Mouse (Mus musculus): ENCODE results near the gene Fndc3b. TPM values are rescaled to one million over a fixed set of nuclear protein-coding genes. Genes with fewer than 3 reads are reported as not detected.

Gene Fndc3b
- polyA plus RNA-seq, 1 experiment from 2014 or later, result 13.2 TPM

DNA sequence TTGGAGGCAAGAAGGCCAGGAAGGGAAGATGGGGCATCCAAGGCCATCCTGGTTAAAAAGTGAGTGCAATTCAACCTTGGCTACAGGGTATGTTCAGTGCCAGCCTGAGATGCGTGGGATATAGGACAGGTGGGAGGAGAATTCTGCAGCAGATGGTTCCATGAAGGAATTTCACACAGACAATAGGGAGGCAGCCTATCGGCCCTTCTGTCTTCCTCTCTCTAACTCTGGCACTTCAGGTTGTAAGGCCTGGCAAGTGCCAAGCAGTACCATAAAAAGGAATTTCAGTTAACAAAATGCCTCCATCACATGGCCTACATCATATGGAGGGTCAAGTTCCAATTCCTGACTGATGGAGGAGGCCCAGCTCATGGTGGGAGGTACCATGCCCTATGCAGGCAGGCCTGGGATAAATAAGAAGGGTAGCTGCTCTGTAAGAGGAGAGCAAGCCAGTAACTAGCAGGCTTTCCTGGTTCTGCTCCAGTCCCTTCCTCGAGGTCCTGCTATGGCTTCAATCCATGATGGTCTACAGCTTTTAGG, 155.6 kb downstream of the Fndc3b start:
- Histone ChIP-seq H3K9ac (ENCODE audit: low read depth, low read length) (no peak overlapping the region), H3K4me2 (ENCODE audit: low read depth, low read length) (no peak overlapping the region), H3K9me3 (replicated peaks; ENCODE audit: control insufficient read depth, low read length) (no peaks in the 10 kb centered on the region), H3K27me3 (ENCODE audit: control insufficient read depth, insufficient read depth, low read depth, low read length) (no peaks in the 10 kb centered on the region), H3K4me1 (ENCODE audit: control insufficient read depth, low read depth, low read length) (peaks cover 2% of the 10 kb centered on the region), H3K36me3 (ENCODE audit: control insufficient read depth, insufficient read depth) (0 out of 2 replicates have a peak, but pooled peaks cover 3% of the 10 kb centered on the region), H3K27ac (ENCODE audit: low read length) (no peak overlapping the region), H3K4me3 (ENCODE audit: low read depth, low read length) (no peak overlapping the region)
- WGBS (ENCODE audit: insufficient replicate concordance), result 60% methylated on average over 3 of the region's 3 CpGs
- no peak for ATAC-seq (ENCODE audit: low read depth)

DNA sequence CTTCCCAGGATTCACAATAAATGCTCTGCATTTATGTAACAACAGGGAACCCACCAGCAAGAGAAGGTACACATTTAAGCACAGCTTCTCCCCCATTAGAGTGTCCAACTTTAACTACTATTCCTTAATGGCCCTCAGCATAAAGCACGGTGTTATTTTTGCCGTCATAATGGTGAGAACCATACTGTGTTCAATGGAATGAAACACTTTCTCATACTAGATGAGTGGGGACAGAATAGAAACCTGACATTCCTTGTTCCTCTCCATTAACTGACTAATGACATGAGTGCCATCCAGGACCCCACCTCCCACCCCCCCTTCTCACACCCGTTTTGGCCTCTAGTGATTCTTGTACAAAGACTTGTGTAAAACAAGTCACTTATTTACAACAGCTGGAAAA, 156.8 kb downstream of the Fndc3b start:
- no peak for ATAC-seq (ENCODE audit: low read depth)
- no peak overlapping the region for H3K9ac ChIP-seq (ENCODE audit: low read depth, low read length)
- WGBS (ENCODE audit: insufficient replicate concordance), result 65% methylated on average over 3 of the region's 3 CpGs
- H3K27me3 ChIP-seq (ENCODE audit: control insufficient read depth, insufficient read depth, low read depth, low read length), result no peaks in the 10 kb centered on the region
- 0 out of 2 replicates have a peak, but pooled peaks cover 3% of the 10 kb centered on the region for H3K36me3 ChIP-seq (ENCODE audit: control insufficient read depth, insufficient read depth)
- H3K4me3 ChIP-seq (ENCODE audit: low read depth, low read length), result no peak overlapping the region
- no peaks in the 10 kb centered on the region for H3K9me3 ChIP-seq (replicated peaks; ENCODE audit: control insufficient read depth, low read length)
- H3K27ac ChIP-seq (ENCODE audit: low read length), result no peak overlapping the region
- H3K4me2 ChIP-seq (ENCODE audit: low read depth, low read length), result no peak overlapping the region
- H3K4me1 ChIP-seq (ENCODE audit: control insufficient read depth, low read depth, low read length), result no peaks in the 10 kb centered on the region

GRCm38 (mm10) chr3:27553781-27554180, 157.3 kb downstream of the Fndc3b start:
- Histone ChIP-seq H3K9me3 (replicated peaks; ENCODE audit: control insufficient read depth, low read length) (no peaks in the 10 kb centered on the region), H3K4me2 (ENCODE audit: low read depth, low read length) (no peak overlapping the region), H3K36me3 (ENCODE audit: control insufficient read depth, insufficient read depth) (0 out of 2 replicates have a peak, but pooled peaks cover 3% of the 10 kb centered on the region), H3K4me1 (ENCODE audit: control insufficient read depth, low read depth, low read length) (no peaks in the 10 kb centered on the region), H3K27ac (ENCODE audit: low read length) (no peak overlapping the region), H3K4me3 (ENCODE audit: low read depth, low read length) (no peak overlapping the region), H3K9ac (ENCODE audit: low read depth, low read length) (no peak overlapping the region), H3K27me3 (ENCODE audit: control insufficient read depth, insufficient read depth, low read depth, low read length) (no peaks in the 10 kb centered on the region)
- no peak for ATAC-seq (ENCODE audit: low read depth)
- 61% methylated on average over 3 of the region's 3 CpGs for WGBS (ENCODE audit: insufficient replicate concordance)

DNA sequence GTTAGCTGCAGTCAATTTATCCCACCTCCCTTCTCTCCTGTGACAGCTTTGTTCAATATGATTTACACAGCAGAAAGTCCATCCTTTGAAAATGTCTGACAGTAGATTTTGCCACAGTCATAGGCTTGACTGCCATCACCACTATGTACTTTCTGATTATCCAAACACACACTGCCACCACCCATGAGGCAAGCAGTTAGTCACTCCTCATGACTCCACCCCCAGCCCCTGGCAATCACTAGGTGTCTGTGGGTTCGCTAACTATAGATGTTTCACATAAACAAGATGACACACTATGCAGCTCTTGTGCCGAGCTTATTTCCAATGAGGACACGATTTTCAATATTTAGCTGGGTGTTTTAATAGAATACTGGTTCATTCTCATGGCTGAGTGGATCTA, 160.1 kb downstream of the Fndc3b start:
- ATAC-seq (ENCODE audit: low read depth), result 0 out of 2 replicates have a peak, but pooled peaks have one; percentile 51
- WGBS (ENCODE audit: insufficient replicate concordance), result 59% methylated on average over 3 of the region's 3 CpGs
- no peaks in the 10 kb centered on the region for H3K9me3 ChIP-seq (replicated peaks; ENCODE audit: control insufficient read depth, low read length)

GRCm38 (mm10) chr3:27550409-27550808, 160.7 kb downstream of the Fndc3b start:
- Histone ChIP-seq H3K4me3 (ENCODE audit: low read depth, low read length) (no peak overlapping the region), H3K4me1 (ENCODE audit: control insufficient read depth, low read depth, low read length) (no peaks in the 10 kb centered on the region), H3K9ac (ENCODE audit: low read depth, low read length) (no peak overlapping the region), H3K27ac (ENCODE audit: low read length) (no peak overlapping the region), H3K27me3 (ENCODE audit: control insufficient read depth, insufficient read depth, low read depth, low read length) (no peaks in the 10 kb centered on the region), H3K36me3 (ENCODE audit: control insufficient read depth, insufficient read depth) (0 out of 2 replicates have a peak, but pooled peaks cover 3% of the 10 kb centered on the region), H3K9me3 (replicated peaks; ENCODE audit: control insufficient read depth, low read length) (no peaks in the 10 kb centered on the region), H3K4me2 (ENCODE audit: low read depth, low read length) (no peak overlapping the region)
- no peak for ATAC-seq (ENCODE audit: low read depth)
- WGBS (ENCODE audit: insufficient replicate concordance), result 69% methylated on average over 1 of the region's 1 CpGs

More for the DNA sequence above, 160.1 kb downstream of the Fndc3b start:
- Histone ChIP-seq H3K36me3 (ENCODE audit: control insufficient read depth, insufficient read depth) (0 out of 2 replicates have a peak, but pooled peaks cover 3% of the 10 kb centered on the region), H3K27ac (ENCODE audit: low read length) (no peak overlapping the region), H3K4me1 (ENCODE audit: control insufficient read depth, low read depth, low read length) (no peaks in the 10 kb centered on the region), H3K27me3 (ENCODE audit: control insufficient read depth, insufficient read depth, low read depth, low read length) (no peaks in the 10 kb centered on the region), H3K4me3 (ENCODE audit: low read depth, low read length) (no peak overlapping the region), H3K9ac (ENCODE audit: low read depth, low read length) (no peak overlapping the region), H3K4me2 (ENCODE audit: low read depth, low read length) (no peak overlapping the region)

DNA sequence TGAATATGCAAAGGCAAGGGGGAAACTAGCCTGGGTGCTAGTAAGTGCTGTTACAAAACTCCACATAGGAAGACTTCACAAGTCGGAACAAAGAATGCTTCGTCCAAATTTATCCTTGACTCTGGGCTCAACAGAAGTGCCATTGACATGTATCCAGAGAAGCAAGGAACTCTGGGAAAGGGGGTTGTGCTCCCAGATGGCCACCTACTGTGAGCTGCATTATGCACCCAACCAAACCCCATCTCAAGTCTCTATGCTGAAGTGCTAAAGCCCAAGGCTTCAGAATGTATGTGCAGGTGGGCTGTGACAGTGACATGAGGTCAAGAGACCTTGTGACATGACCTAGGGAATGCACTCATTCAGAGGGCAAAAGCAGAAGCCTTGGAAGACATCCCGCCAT, 165.5 kb downstream of the Fndc3b start:
- Histone ChIP-seq H3K4me2 (ENCODE audit: low read depth, low read length) (no peak overlapping the region), H3K36me3 (ENCODE audit: control insufficient read depth, insufficient read depth) (no peaks in the 10 kb centered on the region; the same call in 1 of the 2 replicates), H3K9ac (ENCODE audit: low read depth, low read length) (no peak overlapping the region), H3K27ac (ENCODE audit: low read length) (no peak overlapping the region), H3K4me3 (ENCODE audit: low read depth, low read length) (no peak overlapping the region), H3K9me3 (replicated peaks; ENCODE audit: control insufficient read depth, low read length) (no peaks in the 10 kb centered on the region), H3K27me3 (ENCODE audit: control insufficient read depth, insufficient read depth, low read depth, low read length) (no peaks in the 10 kb centered on the region), H3K4me1 (ENCODE audit: control insufficient read depth, low read depth, low read length) (no peaks in the 10 kb centered on the region)
- ATAC-seq (ENCODE audit: low read depth), result no peak
- WGBS (ENCODE audit: insufficient replicate concordance), result 76% methylated on average over 3 of the region's 3 CpGs

GRCm38 (mm10) chr3:27544061-27544460, 167.0 kb downstream of the Fndc3b start:
- H3K27me3 ChIP-seq (ENCODE audit: control insufficient read depth, insufficient read depth, low read depth, low read length), result no peaks in the 10 kb centered on the region
- no peak overlapping the region for H3K4me3 ChIP-seq (ENCODE audit: low read depth, low read length)
- no peaks in the 10 kb centered on the region for H3K9me3 ChIP-seq (replicated peaks; ENCODE audit: control insufficient read depth, low read length)
- 80% methylated on average over 11 of the region's 11 CpGs for whole genome bisulfite sequencing (ENCODE audit: insufficient replicate concordance)
- no peaks in the 10 kb centered on the region; the same call in 1 of the 2 replicates for H3K36me3 ChIP-seq (ENCODE audit: control insufficient read depth, insufficient read depth)
- no peak for ATAC-seq (ENCODE audit: low read depth)
- H3K27ac ChIP-seq (ENCODE audit: low read length), result no peak overlapping the region
- no peaks in the 10 kb centered on the region for H3K4me1 ChIP-seq (ENCODE audit: control insufficient read depth, low read depth, low read length)
- no peak overlapping the region for H3K9ac ChIP-seq (ENCODE audit: low read depth, low read length)
- H3K4me2 ChIP-seq (ENCODE audit: low read depth, low read length), result no peak overlapping the region

DNA sequence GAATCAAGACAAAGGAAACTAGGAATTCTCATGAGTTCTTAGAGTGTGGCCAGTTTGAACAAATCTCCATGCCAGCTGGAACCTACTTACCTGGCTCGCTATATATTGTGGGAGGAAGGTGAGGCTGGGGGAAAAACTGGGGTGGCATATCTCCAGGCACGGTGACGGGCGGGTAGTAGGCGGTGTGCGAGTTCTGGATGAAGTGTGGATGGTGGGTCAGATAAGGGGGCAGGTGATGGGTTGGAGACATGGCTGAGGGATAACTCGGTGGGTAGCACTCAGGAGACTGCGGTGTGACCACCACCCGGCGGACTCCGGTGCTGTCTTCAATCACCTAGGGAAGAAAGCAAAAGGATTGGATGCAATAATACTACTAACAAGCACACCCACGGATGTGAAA, 169.3 kb downstream of the Fndc3b start:
- WGBS (ENCODE audit: insufficient replicate concordance), result 78% methylated on average over 12 of the region's 12 CpGs
- Histone ChIP-seq H3K36me3 (ENCODE audit: control insufficient read depth, insufficient read depth) (no peaks in the 10 kb centered on the region; the same call in 1 of the 2 replicates), H3K27ac (ENCODE audit: low read length) (no peak overlapping the region), H3K9me3 (replicated peaks; ENCODE audit: control insufficient read depth, low read length) (no peaks in the 10 kb centered on the region), H3K27me3 (ENCODE audit: control insufficient read depth, insufficient read depth, low read depth, low read length) (no peaks in the 10 kb centered on the region), H3K9ac (ENCODE audit: low read depth, low read length) (no peak overlapping the region), H3K4me2 (ENCODE audit: low read depth, low read length) (no peak overlapping the region), H3K4me3 (ENCODE audit: low read depth, low read length) (no peak overlapping the region), H3K4me1 (ENCODE audit: control insufficient read depth, low read depth, low read length) (no peaks in the 10 kb centered on the region)
- ATAC-seq (ENCODE audit: low read depth), result no peak

- Histone ChIP-seq H3K4me1 (ENCODE audit: control insufficient read depth, low read depth, low read length) (no peaks in the 10 kb centered on the region), H3K9me3 (replicated peaks; ENCODE audit: control insufficient read depth, low read length) (no peaks in the 10 kb centered on the region), H3K9ac (ENCODE audit: low read depth, low read length) (no peak overlapping the region), H3K4me2 (ENCODE audit: low read depth, low read length) (no peak overlapping the region), H3K27me3 (ENCODE audit: control insufficient read depth, insufficient read depth, low read depth, low read length) (no peaks in the 10 kb centered on the region), H3K36me3 (ENCODE audit: control insufficient read depth, insufficient read depth) (no peaks in the 10 kb centered on the region; the same call in 1 of the 2 replicates), H3K27ac (ENCODE audit: low read length) (no peak overlapping the region), H3K4me3 (ENCODE audit: low read depth, low read length) (no peak overlapping the region)
- ATAC-seq (ENCODE audit: low read depth), result no peak
- WGBS (ENCODE audit: insufficient replicate concordance), result 62% methylated on average over 3 of the region's 3 CpGs
Measured at GRCm38 (mm10) chr3:27541181-27541580, 169.9 kb downstream of the Fndc3b start.

Data from liver, embryonic 16.5 days (tissue).